Mouse (Mus musculus) testis, adult 2 months (tissue): ENCODE data around the gene P4ha2.

Experiments used
- CTCF ChIP-seq: fragments of 200-500 bp; IDR thresholded peaks from 2 replicates; pipeline ENCODE4 v1.5.1; 2012; ENCODE audit warnings: low read depth, mild to moderate bottlenecking, inconsistent platforms, low read length, moderate library complexity; ENCODE audit not compliant: control insufficient read depth, insufficient read depth, insufficient replicate concordance
- POLR2A ChIP-seq: fragments of 200-500 bp; IDR thresholded peaks from 2 replicates; pipeline ENCODE4 v1.6.1; 2012; ENCODE audit warnings: low read depth, mild to moderate bottlenecking, inconsistent platforms, low read length, moderate library complexity; ENCODE audit not compliant: control insufficient read depth

DNA sequence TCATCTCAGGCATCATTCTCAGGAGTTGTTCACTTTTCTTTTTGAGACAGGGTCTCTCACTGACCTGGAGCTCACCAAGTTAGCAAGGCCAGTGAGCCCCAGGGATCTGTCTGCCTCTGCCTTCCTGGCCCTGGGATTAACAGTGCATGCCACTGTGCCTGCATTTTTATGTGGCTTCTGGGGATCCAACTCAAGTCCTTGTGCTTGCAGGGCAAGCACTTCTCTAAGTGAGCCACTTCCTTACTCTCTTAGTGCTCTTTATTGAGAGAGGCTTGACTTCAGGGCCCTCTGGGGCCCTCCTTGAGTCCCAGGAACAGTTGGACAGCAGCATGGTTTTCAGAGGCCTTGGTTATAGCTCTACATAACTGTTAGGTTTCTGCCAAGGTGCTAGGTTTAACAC is 56.6 kb downstream of the P4ha2 start:
- TF ChIP-seq POLR2A (no peak), CTCF (no peak)
